Mouse (Mus musculus) limb, embryonic 14.5 days (tissue): ENCODE data around the gene Ift22. TPM values are rescaled to one million over a fixed set of nuclear protein-coding genes. Genes with fewer than 3 reads are reported as not detected.
"Not testable (repeated sequence)": the region's sequence is repeated elsewhere in the genome, so short reads cannot be mapped to it uniquely, and the experiment has no call there.

Experiments used
- ATAC-seq: fragments of 200-750 bp; cut with Nextera tagmentation; 2 replicates; pipeline ENCODE4 v1.8.0; 2017; ENCODE audit warnings: low read depth, moderate number of reproducible peaks, moderate TSS enrichment; ENCODE audit not compliant: low FRiP score
- DNase-seq: peaks from one replicate; pipeline ENCODE4 v3.0.0-alpha.2; 2015; ENCODE audit warnings: low spot score
- H3K27ac ChIP-seq: fragments of 300-500 bp; sonication (generic); replicated peaks from 2 replicates; pipeline ENCODE4 v1.5.1; 2014; ENCODE audit warnings: low read depth, mild to moderate bottlenecking, low read length, moderate library complexity, mixed read lengths
- H3K27me3 ChIP-seq: fragments of 300-500 bp; sonication (generic); 2 replicates; pipeline ENCODE4 v1.6.1; 2014; ENCODE audit warnings: low read length, mixed read lengths; ENCODE audit not compliant: control insufficient read depth, insufficient read depth
- H3K36me3 ChIP-seq: fragments of 300-500 bp; sonication (generic); 2 replicates; pipeline ENCODE4 v1.6.1; 2014; ENCODE audit warnings: mild to moderate bottlenecking, low read length, moderate library complexity, mixed read lengths; ENCODE audit not compliant: control insufficient read depth, insufficient read depth
- H3K4me1 ChIP-seq: fragments of 300-500 bp; sonication (generic); 2 replicates; pipeline ENCODE4 v1.6.1; 2014; ENCODE audit warnings: antibody characterized with exemption, low read length, mixed read lengths; ENCODE audit not compliant: control insufficient read depth, insufficient read depth
- H3K4me2 ChIP-seq: fragments of 300-500 bp; sonication (generic); replicated peaks from 2 replicates; pipeline ENCODE4 v1.6.1; 2014; ENCODE audit warnings: low read depth, mild to moderate bottlenecking, low read length, moderate library complexity; ENCODE audit not compliant: severe bottlenecking
- H3K4me3 ChIP-seq: fragments of 300-500 bp; sonication (generic); replicated peaks from 2 replicates; pipeline ENCODE4 v1.5.1; 2014; ENCODE audit warnings: low read length
- H3K9ac ChIP-seq: fragments of 300-500 bp; sonication (generic); 2 replicates; pipeline ENCODE4 v1.6.1; 2014; ENCODE audit warnings: mild to moderate bottlenecking, low read depth, low read length, moderate library complexity; ENCODE audit not compliant: severe bottlenecking
- H3K9me3 ChIP-seq: fragments of 300-500 bp; sonication (generic); 2 replicates; pipeline ENCODE4 v1.6.1; 2016; ENCODE audit warnings: low read length; ENCODE audit not compliant: control insufficient read depth
- POLR2A ChIP-seq: fragments of 200-500 bp; IDR thresholded peaks from 2 replicates; pipeline ENCODE4 v1.8.0; 2012; ENCODE audit warnings: inconsistent platforms, mild to moderate bottlenecking, moderate library complexity, borderline replicate concordance; ENCODE audit not compliant: insufficient read depth, insufficient read length; ENCODE audit errors: extremely low read depth
- WGBS: fragments of 180-500 bp; shearing (Covaris S2); extraction: QIAGEN DNeasy Blood & Tissue Kit; methylation state at CpG from one replicate; pipeline ENCODE4 v1.1.7; 2014; 5-methylcytosine and 5-hydroxymethylcytosine counted together
- polyA plus RNA-seq, 2 experiments: library from polyadenylated mRNA; depleted of rRNA in 1 of 2; stranded (reverse) in 1 of 2; unstranded in 1 of 2; fragments of >200 nt; fragmentation: Nextera tagmentation in 1 of 2; extraction: Ambion mirVana in 1 of 2; gene quantifications; 2 replicates each; pipeline versions ENCODE4 v1.2.1 to v1.2.3; 2012 to 2014

Gene Ift22
- polyA plus RNA-seq, 2 experiments, result 28.8 to 58.9 TPM

GRCm38 (mm10) chr5:136933930-136934329 lies 26.0 kb downstream of the Ift22 start:
- no peak for TF ChIP-seq POLR2A
- Histone ChIP-seq H3K9ac (no peak overlapping the region), H3K9me3 (no peaks in the 10 kb centered on the region), H3K4me3 (no peak overlapping the region), H3K27ac (no peak overlapping the region), H3K36me3 (no peaks in the 10 kb centered on the region), H3K4me1 (no peaks in the 10 kb centered on the region; the same call in 1 of the 2 replicates), H3K4me2 (no peak overlapping the region), H3K27me3 (no peaks in the 10 kb centered on the region)
- DNase-seq (no peak), ATAC-seq (no peak)
- WGBS, result 87% methylated on average over 6 of the region's 6 CpGs

GRCm38 (mm10) chr5:136935905-136936695 lies 28.1 kb downstream of the Ift22 start:
- WGBS, result 55% methylated on average over 7 of the region's 7 CpGs
- H3K27ac ChIP-seq, result no peak overlapping the region
- H3K9me3 ChIP-seq, result no peaks in the 10 kb centered on the region
- TF ChIP-seq POLR2A, result no peak
- no peak for DNase-seq
- no peaks in the 10 kb centered on the region for H3K27me3 ChIP-seq
- H3K4me3 ChIP-seq, result no peak overlapping the region
- H3K4me2 ChIP-seq, result no peak overlapping the region
- H3K4me1 ChIP-seq, result no peaks in the 10 kb centered on the region
- no peak overlapping the region for H3K9ac ChIP-seq
- no peak for ATAC-seq
- no peaks in the 10 kb centered on the region for H3K36me3 ChIP-seq

- WGBS, result 88% methylated on average over 6 of the region's 6 CpGs
- no peak overlapping the region for H3K27ac ChIP-seq
- ATAC-seq, result no peak
Observed at GRCm38 (mm10) chr5:136936750-136937149, 28.8 kb downstream of the Ift22 start.

GRCm38 (mm10) chr5:136937621-136938020 lies 29.7 kb downstream of the Ift22 start:
- H3K4me1 ChIP-seq, result no peaks in the 10 kb centered on the region
- DNase-seq (no peak), ATAC-seq (no peak)
- no peak overlapping the region for H3K4me2 ChIP-seq
- no peak overlapping the region for H3K9ac ChIP-seq
- TF ChIP-seq POLR2A, result no peak
- no peaks in the 10 kb centered on the region for H3K9me3 ChIP-seq
- H3K36me3 ChIP-seq, result no peaks in the 10 kb centered on the region
- 85% methylated on average over 5 of the region's 5 CpGs for WGBS
- H3K27ac ChIP-seq, result no peak overlapping the region
- no peaks in the 10 kb centered on the region for H3K27me3 ChIP-seq
- H3K4me3 ChIP-seq, result no peak overlapping the region

More at GRCm38 (mm10) chr5:136936750-136937149, 28.8 kb downstream of the Ift22 start:
- no peaks in the 10 kb centered on the region for H3K4me1 ChIP-seq
- DNase-seq, result no peak
- no peak for TF ChIP-seq POLR2A
- no peak overlapping the region for H3K9ac ChIP-seq
- no peaks in the 10 kb centered on the region for H3K9me3 ChIP-seq
- no peaks in the 10 kb centered on the region for H3K27me3 ChIP-seq
- no peaks in the 10 kb centered on the region for H3K36me3 ChIP-seq
- H3K4me3 ChIP-seq, result no peak overlapping the region
- no peak overlapping the region for H3K4me2 ChIP-seq

- no peak for DNase-seq
- no peak overlapping the region for H3K4me2 ChIP-seq
- H3K27me3 ChIP-seq, result no peaks in the 10 kb centered on the region
- no peak for TF ChIP-seq POLR2A
- no peak overlapping the region for H3K9ac ChIP-seq
- no peak overlapping the region for H3K27ac ChIP-seq
- no peaks in the 10 kb centered on the region for H3K4me1 ChIP-seq
- H3K9me3 ChIP-seq, result no peaks in the 10 kb centered on the region
- no peaks in the 10 kb centered on the region for H3K36me3 ChIP-seq
- ATAC-seq, result no peak
- 66% methylated on average over 7 of the region's 7 CpGs for WGBS
- H3K4me3 ChIP-seq, result no peak overlapping the region
Observed at GRCm38 (mm10) chr5:136939284-136939683, 31.3 kb downstream of the Ift22 start.

GRCm38 (mm10) chr5:136940029-136940428 lies 32.1 kb downstream of the Ift22 start:
- not testable (repeated sequence) for H3K4me1 ChIP-seq, H3K27me3 ChIP-seq, DNase-seq, H3K4me2 ChIP-seq, H3K36me3 ChIP-seq, H3K9ac ChIP-seq, H3K27ac ChIP-seq, H3K4me3 ChIP-seq, H3K9me3 ChIP-seq, ATAC-seq
- WGBS, result 83% methylated on average over 6 of the region's 6 CpGs
